Mouse (Mus musculus): Measurements from ENCODE around the gene Ist1. TPM values are rescaled to one million over a fixed set of nuclear protein-coding genes. Genes with fewer than 3 reads are reported as not detected.

The Ist1 gene
- 128 TPM for polyA plus RNA-seq (2014; fragmentation: Illumina TruSeq; extraction: RNeasy Lipid Tissue Mini Kit (QIAGEN cat#74804); ENCODE audit: low read depth, low replicate concordance)

GRCm38 (mm10) chr8:109693146-109693900 is at the start of gene Ist1:
Gene Ist1, minus strand, starts transcription at chr8:109693260.

DNA sequence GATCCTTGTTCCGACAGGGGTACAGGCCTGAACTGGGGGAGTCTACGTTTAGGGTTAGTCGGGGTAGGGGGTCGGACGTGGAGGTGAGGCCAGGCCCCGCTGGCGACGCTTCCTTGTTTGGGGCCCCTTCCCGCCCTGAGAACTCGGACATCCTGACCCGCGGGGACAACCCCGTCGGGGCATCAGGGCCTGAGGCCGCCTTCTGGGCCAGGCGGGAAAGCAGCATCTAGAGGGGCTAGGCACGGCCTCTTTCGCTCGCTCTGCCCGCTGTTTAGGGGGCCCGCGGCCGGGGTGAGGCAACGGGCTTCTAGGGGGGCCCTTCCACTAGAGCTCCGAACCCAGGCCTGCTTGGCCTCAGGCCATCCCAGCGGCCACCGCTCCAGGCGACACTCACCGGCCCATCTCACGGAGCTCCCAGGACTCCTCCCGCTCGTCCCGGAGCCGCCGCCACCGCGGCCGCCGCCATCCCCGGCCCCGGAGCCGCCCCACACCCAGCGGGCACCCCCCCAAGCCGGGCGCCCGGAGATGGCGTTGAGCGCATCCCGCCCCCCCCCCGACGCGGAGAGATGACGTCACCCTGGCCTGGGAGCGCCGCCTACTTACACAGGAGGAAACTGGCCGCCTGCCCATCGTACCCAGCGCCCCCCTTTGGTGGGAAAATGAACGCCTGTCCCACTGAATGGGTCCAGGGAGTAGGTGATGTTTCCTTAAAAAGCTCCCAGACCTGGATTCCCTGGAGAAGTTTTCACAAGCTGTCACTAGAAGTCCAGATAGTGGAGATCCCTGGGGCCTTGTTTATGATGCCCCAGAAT is 44.4 kb upstream of the Ist1 start, which contains the start of gene Atxn1l:
Atxn1l (minus strand) TSS at position 503 of the 812 bp plus-strand sequence.

GRCm38 (mm10) chr8:109705320-109706075 is 12.4 kb upstream of the Ist1 start, which contains the start of gene Zfp821:
Gene Zfp821, plus strand, starts transcription at chr8:109705546.

Other genes with a start within 250 kb of the Ist1 start
- not detected for gene Pmfbp1, start 199.2 kb downstream of the Ist1 start, polyA plus RNA-seq (2014; fragmentation: Illumina TruSeq; extraction: RNeasy Lipid Tissue Mini Kit (QIAGEN cat#74804); ENCODE audit: low read depth, low replicate concordance)
- 3.2 TPM for gene Dhx38, start 127.4 kb downstream of the Ist1 start, polyA plus RNA-seq (2014; fragmentation: Illumina TruSeq; extraction: RNeasy Lipid Tissue Mini Kit (QIAGEN cat#74804); ENCODE audit: low read depth, low replicate concordance)
- 14.7 TPM for gene Txnl4b, start 127.4 kb downstream of the Ist1 start, polyA plus RNA-seq (2014; fragmentation: Illumina TruSeq; extraction: RNeasy Lipid Tissue Mini Kit (QIAGEN cat#74804); ENCODE audit: low read depth, low replicate concordance)
- gene Hp, start 114.1 kb downstream of the Ist1 start, polyA plus RNA-seq (2014; fragmentation: Illumina TruSeq; extraction: RNeasy Lipid Tissue Mini Kit (QIAGEN cat#74804); ENCODE audit: low read depth, low replicate concordance) = not detected
- gene Dhodh, start 84.6 kb downstream of the Ist1 start, polyA plus RNA-seq (2014; fragmentation: Illumina TruSeq; extraction: RNeasy Lipid Tissue Mini Kit (QIAGEN cat#74804); ENCODE audit: low read depth, low replicate concordance) = 2.8 TPM
- not detected for gene Pkd1l3, start 78.7 kb downstream of the Ist1 start, polyA plus RNA-seq (2014; fragmentation: Illumina TruSeq; extraction: RNeasy Lipid Tissue Mini Kit (QIAGEN cat#74804); ENCODE audit: low read depth, low replicate concordance)
- gene Zfp821, start 12.3 kb upstream of the Ist1 start, polyA plus RNA-seq (2014; fragmentation: Illumina TruSeq; extraction: RNeasy Lipid Tissue Mini Kit (QIAGEN cat#74804); ENCODE audit: low read depth, low replicate concordance) = 3.7 TPM
- 16.7 TPM for gene Atxn1l, start 44.5 kb upstream of the Ist1 start, polyA plus RNA-seq (2014; fragmentation: Illumina TruSeq; extraction: RNeasy Lipid Tissue Mini Kit (QIAGEN cat#74804); ENCODE audit: low read depth, low replicate concordance)
- gene Ap1g1, start 85.3 kb upstream of the Ist1 start, polyA plus RNA-seq (2014; fragmentation: Illumina TruSeq; extraction: RNeasy Lipid Tissue Mini Kit (QIAGEN cat#74804); ENCODE audit: low read depth, low replicate concordance) = 208 TPM
- gene Phlpp2, start 175.3 kb upstream of the Ist1 start, polyA plus RNA-seq (2014; fragmentation: Illumina TruSeq; extraction: RNeasy Lipid Tissue Mini Kit (QIAGEN cat#74804); ENCODE audit: low read depth, low replicate concordance) = 41.9 TPM

Data from sigmoid colon, adult 10 weeks (tissue).